Mouse (Mus musculus) frontal cortex, postnatal 14 days (tissue): ENCODE results near the gene Gabbr2.
A peak's percentile ranks its signal among the peaks of the same experiment; 100 is the strongest.

Experiments
- DNase-seq, 2 experiments: peaks; one replicate each; pipeline ENCODE4 v3.0.0; 2022; ENCODE audit warnings: low spot score in 2 of 2

Gabbr2 gene

GRCm38 (mm10) chr4:46863721-46864120, 128.0 kb downstream of the Gabbr2 start:
- DNase-seq, result no peak

- DNase-seq, result no peak
These were observed 129.0 kb downstream of the Gabbr2 start for GRCm38 (mm10) chr4:46862677-46863076.

- no peak for DNase-seq
These were observed 131.1 kb downstream of the Gabbr2 start for GRCm38 (mm10) chr4:46860586-46860985.

- peak; percentile 52 to 53 for DNase-seq
These were observed 132.8 kb downstream of the Gabbr2 start for GRCm38 (mm10) chr4:46858899-46859298.

- DNase-seq, result no peak
These were observed 135.5 kb downstream of the Gabbr2 start for GRCm38 (mm10) chr4:46856145-46856544.

GRCm38 (mm10) chr4:46854686-46855385, 136.8 kb downstream of the Gabbr2 start:
- peak in 1 of 2 experiments; percentile 73 for DNase-seq

GRCm38 (mm10) chr4:46853852-46854460, 137.7 kb downstream of the Gabbr2 start:
- no peak for DNase-seq

GRCm38 (mm10) chr4:46847745-46848144, 143.9 kb downstream of the Gabbr2 start:
- no peak for DNase-seq

GRCm38 (mm10) chr4:46846396-46846795, 145.3 kb downstream of the Gabbr2 start:
- no peak for DNase-seq

- DNase-seq, result no peak
These were observed 146.6 kb downstream of the Gabbr2 start for GRCm38 (mm10) chr4:46844982-46845643.

- DNase-seq, result no peak
These were observed 147.1 kb downstream of the Gabbr2 start for GRCm38 (mm10) chr4:46844567-46844966.

- peak in 1 of 2 experiments; percentile 5 for DNase-seq
These were observed 149.1 kb downstream of the Gabbr2 start for GRCm38 (mm10) chr4:46842596-46842995.

GRCm38 (mm10) chr4:46840146-46840545, 151.5 kb downstream of the Gabbr2 start:
- no peak for DNase-seq

- DNase-seq, result peak in 1 of 2 experiments; percentile 64
These were observed 154.3 kb downstream of the Gabbr2 start for GRCm38 (mm10) chr4:46837362-46837761.

- no peak for DNase-seq
These were observed 155.6 kb downstream of the Gabbr2 start for GRCm38 (mm10) chr4:46836065-46836464.

GRCm38 (mm10) chr4:46835064-46835463, 156.6 kb downstream of the Gabbr2 start:
- no peak for DNase-seq

GRCm38 (mm10) chr4:46832834-46833544, 158.7 kb downstream of the Gabbr2 start:
- no peak for DNase-seq

GRCm38 (mm10) chr4:46829656-46830055, 162.0 kb downstream of the Gabbr2 start:
- DNase-seq, result no peak

GRCm38 (mm10) chr4:46828141-46828571, 163.5 kb downstream of the Gabbr2 start:
- no peak for DNase-seq

GRCm38 (mm10) chr4:46827471-46827870, 164.2 kb downstream of the Gabbr2 start:
- peak; percentile 53 to 56 for DNase-seq

- DNase-seq, result no peak
These were observed 165.7 kb downstream of the Gabbr2 start for GRCm38 (mm10) chr4:46825846-46826529.

GRCm38 (mm10) chr4:46823738-46824137, 167.9 kb downstream of the Gabbr2 start:
- DNase-seq, result no peak
